Mouse (Mus musculus) MEL (cell line): ENCODE measurements at regions not wholly inside any gene's neighbourhood (a gene's known extent, or its start where the extent isn't known, plus 50 kb on each side); places are given as distances from the start of the nearest gene placed in this dataset.

Source experiments
- DNase-seq: peaks from one replicate; pipeline ENCODE4 v3.0.0; 2011; ENCODE audit warnings: low read depth, low spot score
- H3K27ac ChIP-seq: 2 replicates; pipeline ENCODE4 v1.5.1; 2012; ENCODE audit warnings: low read depth, mild to moderate bottlenecking, control low read depth, low read length, moderate library complexity; ENCODE audit not compliant: control insufficient read depth
- H3K27me3 ChIP-seq, 2 experiments: fragments of 150-350 bp in 1 of 2; sonication (generic) in 1 of 2; 2 replicates each; pipeline ENCODE4 v1.6.1; 2012; ENCODE audit warnings: low read length in 2 of 2, mild to moderate bottlenecking in 2 of 2, improper control_type of control experiment in 1 of 2, moderate library complexity in 1 of 2; ENCODE audit not compliant: insufficient read depth in 2 of 2, control insufficient read depth in 1 of 2
- H3K36me3 ChIP-seq, 2 experiments: 2 replicates each; pipeline ENCODE4 v1.6.1; 2012 to 2014; ENCODE audit warnings: low read length in 2 of 2, improper control_type of control experiment in 1 of 2, inconsistent platforms in 1 of 2, mild to moderate bottlenecking in 1 of 2; ENCODE audit not compliant: insufficient read depth in 2 of 2, control insufficient read depth in 1 of 2
- H3K4me1 ChIP-seq, 2 experiments: fragments of 150-350 bp in 1 of 2; sonication (generic) in 1 of 2; 2 replicates each; pipeline ENCODE4 v1.6.1; 2012; ENCODE audit warnings: low read length in 2 of 2, improper control_type of control experiment in 1 of 2, mild to moderate bottlenecking in 1 of 2; ENCODE audit not compliant: insufficient read depth in 2 of 2, control insufficient read depth in 1 of 2
- H3K4me3 ChIP-seq, 2 experiments: fragments of 150-350 bp in 1 of 2; sonication (generic) in 1 of 2; 2 replicates each; pipeline ENCODE4 v1.5.1; 2012; ENCODE audit warnings: low read depth in 2 of 2, low read length in 2 of 2, mild to moderate bottlenecking in 2 of 2, moderate library complexity in 2 of 2, control low read depth in 1 of 2, improper control_type of control experiment in 1 of 2; ENCODE audit not compliant: control insufficient read depth in 1 of 2, insufficient read depth in 1 of 2
- H3K79me2 ChIP-seq: 2 replicates; pipeline ENCODE4 v1.6.1; 2012; ENCODE audit warnings: mild to moderate bottlenecking, low read length, moderate library complexity; ENCODE audit not compliant: control insufficient read depth, poor library complexity, insufficient read depth
- H3K9ac ChIP-seq: 2 replicates; pipeline ENCODE4 v1.6.1; 2012; ENCODE audit warnings: low read depth, mild to moderate bottlenecking, control low read depth, low read length, moderate library complexity; ENCODE audit not compliant: control insufficient read depth, poor library complexity, severe bottlenecking
- H3K9me3 ChIP-seq: fragments of 150-350 bp; sonication (generic); replicated peaks from 2 replicates; pipeline ENCODE4 v1.6.1; 2012; ENCODE audit warnings: mild to moderate bottlenecking, low read length, improper control_type of control experiment, moderate library complexity; ENCODE audit not compliant: insufficient read depth
- BHLHE40 ChIP-seq: IDR thresholded peaks from 2 replicates; pipeline ENCODE4 v1.6.1; 2012; ENCODE audit warnings: low read depth, mild to moderate bottlenecking, inconsistent platforms, low read length, improper control_type of control experiment, borderline replicate concordance
- CHD2 ChIP-seq: IDR thresholded peaks from 2 replicates; pipeline ENCODE4 v1.6.1; 2011; ENCODE audit warnings: low read length, improper control_type of control experiment
- GABPA ChIP-seq: IDR thresholded peaks from 2 replicates; pipeline ENCODE4 v1.6.1; 2012; ENCODE audit warnings: low read depth, mild to moderate bottlenecking, inconsistent platforms, low read length, improper control_type of control experiment, moderate library complexity
- HCFC1 ChIP-seq: IDR thresholded peaks from 2 replicates; pipeline ENCODE4 v1.6.1; 2012; ENCODE audit warnings: low read depth, mild to moderate bottlenecking, inconsistent platforms, low read length, improper control_type of control experiment, moderate library complexity
- KAT2A ChIP-seq: conservative IDR thresholded peaks from 2 replicates; pipeline ENCODE4 v1.6.1; 2012; ENCODE audit warnings: low read depth, low read length, improper control_type of control experiment, inconsistent platforms
- MAFK ChIP-seq: IDR thresholded peaks from 2 replicates; pipeline ENCODE4 v1.6.1; 2011; ENCODE audit warnings: low read depth, mild to moderate bottlenecking, low read length, improper control_type of control experiment, borderline replicate concordance
- MAZ ChIP-seq: IDR thresholded peaks from 2 replicates; pipeline ENCODE4 v1.6.1; 2012; ENCODE audit warnings: low read depth, mild to moderate bottlenecking, inconsistent platforms, low read length, improper control_type of control experiment
- MYB ChIP-seq: IDR thresholded peaks from 2 replicates; pipeline ENCODE4 v1.6.1; 2011; ENCODE audit warnings: mild to moderate bottlenecking, low read depth, low read length, improper control_type of control experiment
- MYC ChIP-seq: IDR thresholded peaks from 2 replicates; pipeline ENCODE4 v1.6.1; 2011; ENCODE audit warnings: low read depth, mild to moderate bottlenecking, low read length, improper control_type of control experiment, moderate library complexity
- NRF1 ChIP-seq: IDR thresholded peaks from 2 replicates; pipeline ENCODE4 v1.6.1; 2014; ENCODE audit warnings: low read depth, mild to moderate bottlenecking, inconsistent platforms, low read length, improper control_type of control experiment, moderate library complexity; ENCODE audit not compliant: poor library complexity, insufficient read depth, severe bottlenecking
- POLR2AphosphoS5 ChIP-seq: IDR thresholded peaks from 2 replicates; pipeline ENCODE4 v1.6.1; 2012; ENCODE audit warnings: low read depth, borderline replicate concordance, mild to moderate bottlenecking, inconsistent platforms, low read length, moderate library complexity, mixed read lengths
- SMC3 ChIP-seq: IDR thresholded peaks from 2 replicates; pipeline ENCODE4 v1.6.1; 2011; ENCODE audit warnings: low read depth, low read length, improper control_type of control experiment
- TCF12 ChIP-seq: IDR thresholded peaks from 2 replicates; pipeline ENCODE4 v1.6.1; 2014; ENCODE audit warnings: low read depth, mild to moderate bottlenecking, inconsistent platforms, low read length, improper control_type of control experiment, moderate library complexity
- UBTF ChIP-seq: IDR thresholded peaks from 2 replicates; pipeline ENCODE4 v1.6.1; 2012; ENCODE audit warnings: low read depth, mild to moderate bottlenecking, inconsistent platforms, low read length, improper control_type of control experiment, moderate library complexity, borderline replicate concordance; ENCODE audit not compliant: insufficient read depth
- ZMIZ1 ChIP-seq: IDR thresholded peaks from 2 replicates; pipeline ENCODE4 v1.6.1; 2012; ENCODE audit warnings: low read depth, mild to moderate bottlenecking, inconsistent platforms, low read length, improper control_type of control experiment, moderate library complexity
- ZNF384 ChIP-seq: IDR thresholded peaks from 2 replicates; pipeline ENCODE4 v1.6.1; 2012; ENCODE audit warnings: low read depth, mild to moderate bottlenecking, inconsistent platforms, low read length, improper control_type of control experiment

DNA sequence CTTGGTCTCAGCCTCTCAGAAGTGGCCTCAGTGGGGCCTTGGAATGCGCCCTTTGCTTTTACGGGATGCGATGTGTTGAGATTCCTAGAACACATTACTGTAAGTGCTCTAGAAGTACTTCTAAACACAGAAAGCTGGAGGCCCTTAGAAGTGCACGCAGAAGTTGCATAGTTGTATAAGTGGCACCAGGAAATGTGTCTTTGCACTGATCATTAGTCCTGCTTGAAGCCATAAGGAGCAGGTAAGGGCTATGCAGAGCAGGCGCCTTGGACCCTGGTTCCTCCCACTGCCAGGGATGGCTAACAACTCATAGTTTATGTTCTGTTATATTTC lies 71.2 kb upstream of the Id2 start:
- Histone ChIP-seq H3K4me3 (no peak overlapping the region), H3K9me3 (no peaks in the 10 kb centered on the region), H3K27ac (no peak overlapping the region), H3K9ac (no peak overlapping the region), H3K27me3 (no peaks in the 10 kb centered on the region), H3K79me2 (no peaks in the 10 kb centered on the region), H3K4me1 (no peaks in the 10 kb centered on the region), H3K36me3 (no peaks in the 10 kb centered on the region)
- no peak for DNase-seq
- no peak for TF ChIP-seq HCFC1
- no peak for TF ChIP-seq GABPA
- TF ChIP-seq POLR2AphosphoS5, result no peak
- no peak for TF ChIP-seq MYB
- TF ChIP-seq NRF1, result no peak
- no peak for TF ChIP-seq SMC3
- TF ChIP-seq KAT2A, result no peak
- TF ChIP-seq TCF12, result no peak
- no peak for TF ChIP-seq MAZ
- TF ChIP-seq BHLHE40, result no peak
- TF ChIP-seq MYC, result no peak

DNA sequence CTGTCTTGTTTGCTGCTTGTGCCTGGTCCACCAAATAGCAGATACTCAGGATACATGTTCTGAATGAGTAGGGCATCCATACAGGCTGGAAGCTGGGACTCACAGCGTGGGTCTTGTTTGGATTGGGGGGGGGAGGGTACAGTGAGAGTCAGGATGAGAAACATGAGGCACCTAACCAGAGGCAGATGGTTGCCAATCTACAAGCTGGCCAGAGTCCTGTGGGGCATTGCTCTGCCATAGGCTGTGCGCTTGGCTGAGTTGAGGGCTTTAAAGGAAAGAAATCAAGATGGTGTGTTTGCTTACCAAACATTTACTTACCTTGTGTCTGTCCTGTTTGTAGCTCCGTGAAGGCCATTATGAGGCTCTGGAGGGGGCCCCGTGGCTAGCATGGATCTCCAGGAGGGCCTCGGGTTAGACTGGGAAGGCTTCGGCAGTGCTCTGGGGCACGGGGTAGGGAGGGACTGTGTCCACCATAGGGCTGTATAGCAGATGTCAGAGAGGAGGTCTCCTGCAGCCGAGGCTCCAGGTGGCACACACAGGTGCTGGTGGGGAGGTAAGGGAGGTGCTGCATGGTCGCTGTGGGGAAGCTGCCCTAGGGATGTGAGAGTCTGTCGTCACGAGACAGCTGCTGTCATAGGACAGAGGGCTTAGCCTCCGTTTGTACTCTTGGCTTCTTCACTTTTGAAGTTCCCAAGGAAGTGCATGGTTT lies 70.7 kb upstream of the Id2 start:
- Histone ChIP-seq H3K9ac (no peak overlapping the region), H3K27me3 (no peaks in the 10 kb centered on the region), H3K36me3 (no peaks in the 10 kb centered on the region), H3K79me2 (no peaks in the 10 kb centered on the region), H3K4me1 (no peaks in the 10 kb centered on the region), H3K9me3 (no peaks in the 10 kb centered on the region), H3K4me3 (no peak overlapping the region), H3K27ac (no peak overlapping the region)
- TF ChIP-seq ZMIZ1 (no peak), MAFK (no peak), ZNF384 (no peak)
- no peak for DNase-seq

DNA sequence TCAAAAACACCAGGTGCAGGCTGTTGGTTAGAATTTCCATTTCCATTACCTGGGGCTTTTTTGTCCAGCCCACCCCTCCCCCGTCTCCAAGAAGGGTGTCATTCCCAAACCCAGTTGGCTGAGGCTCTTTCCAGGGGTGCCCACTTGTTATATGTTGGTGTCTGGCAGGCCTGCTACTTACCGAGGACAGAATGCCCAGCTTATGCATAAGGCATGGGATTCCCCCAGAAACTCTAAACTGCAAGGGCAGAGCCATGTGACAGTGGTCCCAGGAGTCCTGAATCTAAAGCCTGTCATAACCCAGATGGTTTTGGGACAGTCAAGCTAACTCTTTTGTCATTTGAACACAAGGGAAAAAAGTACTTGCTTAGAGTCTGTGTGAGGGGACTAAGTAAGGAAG lies 69.6 kb upstream of the Id2 start:
- Histone ChIP-seq H3K9me3 (no peaks in the 10 kb centered on the region), H3K4me3 (no peak overlapping the region), H3K27me3 (no peaks in the 10 kb centered on the region), H3K9ac (no peak overlapping the region), H3K36me3 (no peaks in the 10 kb centered on the region), H3K27ac (no peak overlapping the region), H3K79me2 (no peaks in the 10 kb centered on the region), H3K4me1 (no peaks in the 10 kb centered on the region)
- DNase-seq, result no peak
- TF ChIP-seq CHD2 (no peak), UBTF (no peak)
